Mouse (Mus musculus): Measurements from ENCODE around the gene Grk2. TPM values are rescaled to one million over a fixed set of nuclear protein-coding genes. Genes with fewer than 3 reads are reported as not detected.

Gene Grk2
- polyA plus RNA-seq, 1 experiment from 2014 or later, result 12.8 TPM

GRCm38 (mm10) chr19:4299126-4299525 lies 6.9 kb downstream of the Grk2 start:
- H3K27ac ChIP-seq (replicated peaks in 1 of 2; ENCODE audit: control insufficient read depth in 1 of 2, insufficient read depth in 1 of 2, low read depth in 2 of 2, low read length in 2 of 2), result no peak overlapping the region
- peaks cover 8% of the 10 kb centered on the region; the same call in 1 of the 2 replicates for H3K36me3 ChIP-seq (ENCODE audit: control insufficient read depth, insufficient read depth, low read length)
- 89% methylated on average over 7 of the region's 7 CpGs for WGBS
- H3K4me2 ChIP-seq (ENCODE audit: low read length), result no peak overlapping the region
- H3K4me3 ChIP-seq (ENCODE audit: control insufficient read depth in 1 of 2, insufficient read depth in 1 of 2, low read depth in 1 of 2, low read length in 2 of 2), result no peak overlapping the region
- no peaks in the 10 kb centered on the region for H3K27me3 ChIP-seq (ENCODE audit: control insufficient read depth, insufficient read depth, low read length)
- no peak for ATAC-seq (ENCODE audit: insufficient number of reproducible peaks, insufficient read depth, low FRiP score, low read depth)
- H3K9ac ChIP-seq (ENCODE audit: low read length), result no peak overlapping the region
- H3K4me1 ChIP-seq (ENCODE audit: control insufficient read depth in 2 of 2, insufficient read depth in 2 of 2, low read length in 2 of 2), result peaks cover 26 to 31% of the 10 kb centered on the region in 2 experiments
- no peaks in the 10 kb centered on the region for H3K9me3 ChIP-seq (ENCODE audit: control insufficient read depth, low read length)

GRCm38 (mm10) chr19:4298322-4299121 lies 7.5 kb downstream of the Grk2 start:
- H3K27ac ChIP-seq (replicated peaks in 1 of 2; ENCODE audit: control insufficient read depth in 1 of 2, insufficient read depth in 1 of 2, low read depth in 2 of 2, low read length in 2 of 2), result no peak overlapping the region
- no peak overlapping the region for H3K4me3 ChIP-seq (ENCODE audit: control insufficient read depth in 1 of 2, insufficient read depth in 1 of 2, low read depth in 1 of 2, low read length in 2 of 2)
- H3K9ac ChIP-seq (ENCODE audit: low read length), result no peak overlapping the region
- no peaks in the 10 kb centered on the region for H3K27me3 ChIP-seq (ENCODE audit: control insufficient read depth, insufficient read depth, low read length)
- peaks cover 24 to 30% of the 10 kb centered on the region in 2 experiments for H3K4me1 ChIP-seq (ENCODE audit: control insufficient read depth in 2 of 2, insufficient read depth in 2 of 2, low read length in 2 of 2)
- 81% methylated on average over 17 of the region's 17 CpGs for WGBS
- H3K36me3 ChIP-seq (ENCODE audit: control insufficient read depth, insufficient read depth, low read length), result peaks cover 8% of the 10 kb centered on the region; the same call in 1 of the 2 replicates
- ATAC-seq (ENCODE audit: insufficient number of reproducible peaks, insufficient read depth, low FRiP score, low read depth), result no peak
- no peaks in the 10 kb centered on the region for H3K9me3 ChIP-seq (ENCODE audit: control insufficient read depth, low read length)
- no peak overlapping the region for H3K4me2 ChIP-seq (ENCODE audit: low read length)

GRCm38 (mm10) chr19:4297851-4298250 lies 8.2 kb downstream of the Grk2 start:
- Histone ChIP-seq H3K27me3 (ENCODE audit: control insufficient read depth, insufficient read depth, low read length) (no peaks in the 10 kb centered on the region), H3K4me1 (ENCODE audit: control insufficient read depth in 2 of 2, insufficient read depth in 2 of 2, low read length in 2 of 2) (peaks cover 20 to 24% of the 10 kb centered on the region in 2 experiments), H3K4me3 (ENCODE audit: control insufficient read depth in 1 of 2, insufficient read depth in 1 of 2, low read depth in 1 of 2, low read length in 2 of 2) (no peak overlapping the region), H3K36me3 (ENCODE audit: control insufficient read depth, insufficient read depth, low read length) (peaks cover 13% of the 10 kb centered on the region), H3K9ac (ENCODE audit: low read length) (no peak overlapping the region), H3K9me3 (ENCODE audit: control insufficient read depth, low read length) (no peaks in the 10 kb centered on the region), H3K27ac (replicated peaks in 1 of 2; ENCODE audit: control insufficient read depth in 1 of 2, insufficient read depth in 1 of 2, low read depth in 2 of 2, low read length in 2 of 2) (no peak overlapping the region), H3K4me2 (ENCODE audit: low read length) (no peak overlapping the region)
- 83% methylated on average over 5 of the region's 5 CpGs for WGBS
- no peak for ATAC-seq (ENCODE audit: insufficient number of reproducible peaks, insufficient read depth, low FRiP score, low read depth)

- no peak overlapping the region for H3K27ac ChIP-seq (replicated peaks in 1 of 2; ENCODE audit: control insufficient read depth in 1 of 2, insufficient read depth in 1 of 2, low read depth in 2 of 2, low read length in 2 of 2)
- H3K4me3 ChIP-seq (ENCODE audit: control insufficient read depth in 1 of 2, insufficient read depth in 1 of 2, low read depth in 1 of 2, low read length in 2 of 2), result no peak overlapping the region
- H3K9me3 ChIP-seq (ENCODE audit: control insufficient read depth, low read length), result no peaks in the 10 kb centered on the region
- H3K27me3 ChIP-seq (ENCODE audit: control insufficient read depth, insufficient read depth, low read length), result no peaks in the 10 kb centered on the region
- ATAC-seq (ENCODE audit: insufficient number of reproducible peaks, insufficient read depth, low FRiP score, low read depth), result no peak
- H3K9ac ChIP-seq (ENCODE audit: low read length), result no peak overlapping the region
- peaks cover 8 to 11% of the 10 kb centered on the region in 2 experiments for H3K4me1 ChIP-seq (ENCODE audit: control insufficient read depth in 2 of 2, insufficient read depth in 2 of 2, low read length in 2 of 2)
- H3K4me2 ChIP-seq (ENCODE audit: low read length), result no peak overlapping the region
- peaks cover 25% of the 10 kb centered on the region for H3K36me3 ChIP-seq (ENCODE audit: control insufficient read depth, insufficient read depth, low read length)
- WGBS, result 80% methylated on average over 2 of the region's 2 CpGs
Observed at GRCm38 (mm10) chr19:4296611-4297010, 9.4 kb downstream of the Grk2 start.

GRCm38 (mm10) chr19:4295391-4295790 lies 10.6 kb downstream of the Grk2 start:
- Histone ChIP-seq H3K27ac (replicated peaks in 1 of 2; ENCODE audit: control insufficient read depth in 1 of 2, insufficient read depth in 1 of 2, low read depth in 2 of 2, low read length in 2 of 2) (no peak overlapping the region), H3K36me3 (ENCODE audit: control insufficient read depth, insufficient read depth, low read length) (peaks cover 38% of the 10 kb centered on the region), H3K9ac (ENCODE audit: low read length) (no peak overlapping the region), H3K4me3 (ENCODE audit: control insufficient read depth in 1 of 2, insufficient read depth in 1 of 2, low read depth in 1 of 2, low read length in 2 of 2) (no peak overlapping the region), H3K9me3 (ENCODE audit: control insufficient read depth, low read length) (no peaks in the 10 kb centered on the region), H3K4me1 (ENCODE audit: control insufficient read depth in 2 of 2, insufficient read depth in 2 of 2, low read length in 2 of 2) (peaks cover 1 to 2% of the 10 kb centered on the region in 2 experiments; a peak in 2 of 4 replicates), H3K4me2 (ENCODE audit: low read length) (no peak overlapping the region), H3K27me3 (ENCODE audit: control insufficient read depth, insufficient read depth, low read length) (no peaks in the 10 kb centered on the region)
- ATAC-seq (ENCODE audit: insufficient number of reproducible peaks, insufficient read depth, low FRiP score, low read depth), result no peak
- 81% methylated on average over 4 of the region's 4 CpGs for WGBS

GRCm38 (mm10) chr19:4294381-4295097 lies 11.5 kb downstream of the Grk2 start:
- Histone ChIP-seq H3K9me3 (ENCODE audit: control insufficient read depth, low read length) (no peaks in the 10 kb centered on the region), H3K36me3 (ENCODE audit: control insufficient read depth, insufficient read depth, low read length) (peaks cover 46% of the 10 kb centered on the region), H3K9ac (ENCODE audit: low read length) (no peak overlapping the region), H3K27ac (replicated peaks in 1 of 2; ENCODE audit: control insufficient read depth in 1 of 2, insufficient read depth in 1 of 2, low read depth in 2 of 2, low read length in 2 of 2) (peak overlapping the region in 1 of 2 experiments; percentile 50; a peak in 2 of 4 replicates), H3K4me2 (ENCODE audit: low read length) (no peak overlapping the region), H3K4me1 (ENCODE audit: control insufficient read depth in 2 of 2, insufficient read depth in 2 of 2, low read length in 2 of 2) (no peaks in the 10 kb centered on the region; a peak in 1 of 4 replicates), H3K27me3 (ENCODE audit: control insufficient read depth, insufficient read depth, low read length) (no peaks in the 10 kb centered on the region), H3K4me3 (ENCODE audit: control insufficient read depth in 1 of 2, insufficient read depth in 1 of 2, low read depth in 1 of 2, low read length in 2 of 2) (no peak overlapping the region)
- 64% methylated on average over 14 of the region's 14 CpGs for WGBS
- ATAC-seq (ENCODE audit: insufficient number of reproducible peaks, insufficient read depth, low FRiP score, low read depth), result peak; percentile 45; the same call in 1 of the 2 replicates

GRCm38 (mm10) chr19:4291161-4291560 lies 14.9 kb downstream of the Grk2 start:
- no peak for ATAC-seq (ENCODE audit: insufficient number of reproducible peaks, insufficient read depth, low FRiP score, low read depth)
- no peak overlapping the region for H3K27ac ChIP-seq (replicated peaks in 1 of 2; ENCODE audit: control insufficient read depth in 1 of 2, insufficient read depth in 1 of 2, low read depth in 2 of 2, low read length in 2 of 2)
- WGBS, result 91% methylated on average over 11 of the region's 11 CpGs

More at GRCm38 (mm10) chr19:4291161-4291560, 14.9 kb downstream of the Grk2 start:
- H3K9ac ChIP-seq (ENCODE audit: low read length), result no peak overlapping the region
- no peaks in the 10 kb centered on the region for H3K4me1 ChIP-seq (ENCODE audit: control insufficient read depth in 2 of 2, insufficient read depth in 2 of 2, low read length in 2 of 2)
- no peaks in the 10 kb centered on the region for H3K9me3 ChIP-seq (ENCODE audit: control insufficient read depth, low read length)
- no peak overlapping the region for H3K4me2 ChIP-seq (ENCODE audit: low read length)
- H3K36me3 ChIP-seq (ENCODE audit: control insufficient read depth, insufficient read depth, low read length), result peaks cover 75% of the 10 kb centered on the region
- no peaks in the 10 kb centered on the region for H3K27me3 ChIP-seq (ENCODE audit: control insufficient read depth, insufficient read depth, low read length)
- no peak overlapping the region for H3K4me3 ChIP-seq (ENCODE audit: control insufficient read depth in 1 of 2, insufficient read depth in 1 of 2, low read depth in 1 of 2, low read length in 2 of 2)
